Mouse (Mus musculus): ENCODE results near the gene C1rl. TPM values are rescaled to one million over a fixed set of nuclear protein-coding genes. Genes with fewer than 3 reads are reported as not detected.

C1rl gene
- not detected for total RNA-seq (2023)

GRCm38 (mm10) chr6:124492842-124493561 lies at the start of gene C1rl:
TSS of gene C1rl (plus strand) at chr6:124493113.

GRCm38 (mm10) chr6:124464305-124465271 lies 28.3 kb upstream of the C1rl start, which contains the start of gene Clstn3:
TSS of gene Clstn3 (minus strand) at chr6:124464794.

DNA sequence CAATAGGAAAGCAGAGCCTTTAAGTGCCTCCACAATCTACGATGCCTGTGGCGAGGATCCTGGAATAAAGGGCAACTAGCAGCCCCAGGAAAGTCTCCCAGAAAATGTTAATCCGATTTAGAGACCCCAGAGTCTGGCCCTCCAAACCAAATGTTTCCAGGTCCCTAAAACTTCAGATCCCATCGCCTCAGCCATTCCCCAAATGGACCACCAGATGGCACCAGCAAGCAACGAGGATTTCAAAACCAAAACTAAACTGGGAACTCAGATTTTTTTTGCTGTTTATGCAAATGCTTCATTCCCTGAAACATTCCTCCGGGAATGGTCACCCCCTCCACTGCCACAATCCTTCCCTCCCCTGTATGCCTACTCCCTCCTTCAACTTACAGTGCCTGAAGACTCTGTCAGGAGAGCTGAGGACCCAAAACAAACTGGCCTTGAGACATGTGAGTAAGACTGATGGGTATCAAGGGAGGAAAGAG lies 19.5 kb downstream of the C1rl start, which contains the start of gene C1ra:
Gene C1ra (plus strand): TSS at position 51 of the 482 bp plus-strand sequence.

GRCm38 (mm10) chr6:124542284-124542683 lies 49.4 kb downstream of the C1rl start, which contains the start of gene C1s1:
TSS of gene C1s1 (minus strand) at chr6:124542359.

Other genes starting within 250 kb of the C1rl start
- 7.2 TPM for gene Cd163, start 188.5 kb upstream of the C1rl start, total RNA-seq (2023)
- 78.8 TPM for gene Pex5, start 78.0 kb upstream of the C1rl start, total RNA-seq (2023)
- 63.9 TPM for gene Clstn3, start 28.3 kb upstream of the C1rl start, total RNA-seq (2023)
- not detected for gene C1ra, start 19.3 kb downstream of the C1rl start, total RNA-seq (2023)
- gene C1s1, start 49.2 kb downstream of the C1rl start, total RNA-seq (2023), result not detected
- gene C1rb, start 77.2 kb downstream of the C1rl start, total RNA-seq (2023), result 0.38 TPM
- gene C1s2, start 143.0 kb downstream of the C1rl start, total RNA-seq (2023), result not detected
- gene Lpcat3, start 169.9 kb downstream of the C1rl start, total RNA-seq (2023), result 57.6 TPM
- 163 TPM for gene Emg1, start 219.1 kb downstream of the C1rl start, total RNA-seq (2023)
- 127 TPM for gene Phb2, start 219.2 kb downstream of the C1rl start, total RNA-seq (2023)
- gene Ptpn6, start 245.6 kb downstream of the C1rl start, total RNA-seq (2023), result 175 TPM
- gene Grcc10, start 248.3 kb downstream of the C1rl start, total RNA-seq (2023), result 222 TPM